In genomic region chrX:7714135-7714899, GRCm38 (mm10) we compare ENCODE assay signal across 7 mouse cellular contexts. TPM values are rescaled to one million over a fixed set of nuclear protein-coding genes. Genes with fewer than 3 reads are reported as not detected.
DNase-seq lines count a peak whose midpoint lies in the region; ATAC-seq lines count a peak whose summit lies in the region.
"Not testable (repeated sequence)": the region's sequence is repeated elsewhere in the genome, so short reads cannot be mapped to it uniquely, and the experiment has no call there.

Gene Wdr45 (plus strand): TSS chrX:7714333.

- not testable (repeated sequence) for H3K27ac ChIP-seq in intestine, embryonic 15.5 days
- H3K27ac ChIP-seq in midbrain, embryonic 10.5 days (replicated peaks), result peak within 1 kb of the TSS; percentile 83

- intact Hi-C loops in gastrocnemius, postnatal 36 days (cut with DNase I); left cerebral cortex, postnatal 25 days (cut with DNase I): not testable (repeated sequence)

- not testable (repeated sequence) for H3K9me3 ChIP-seq in intestine, embryonic 15.5 days; midbrain, embryonic 10.5 days (replicated peaks)

- WGBS in intestine, embryonic 15.5 days, result 23% methylated on average over 53 of the region's 60 CpGs
- whole genome bisulfite sequencing in midbrain, embryonic 10.5 days, result 13% methylated on average over 53 of the region's 60 CpGs

- not testable (repeated sequence) for H3K36me3 ChIP-seq in intestine, embryonic 15.5 days; midbrain, embryonic 10.5 days

- H3K4me2 ChIP-seq in intestine, embryonic 15.5 days (replicated peaks), result peak within 1 kb of the TSS; percentile 41

- peak; percentile 93 for DNase-seq in adrenal gland, adult 2 months
- peak; percentile 87 for DNase-seq in embryo, embryonic 11.5 days (ENCODE audit: low read depth, low spot score)
- peak; percentile 84 to 91 for DNase-seq in gastrocnemius, postnatal 36 days
- DNase-seq in left cerebral cortex, postnatal 25 days (ENCODE audit: low spot score in 2 of 2), result peak; percentile 90 to 97
- peak; percentile 89 for DNase-seq in midbrain, embryonic 10.5 days (ENCODE audit: low spot score)
- DNase-seq in right cerebral cortex, postnatal 4 days, result peak; percentile 81

- H3K27me3 ChIP-seq in intestine, embryonic 15.5 days (replicated peaks); midbrain, embryonic 10.5 days (ENCODE audit: low read depth, poor library complexity, severe bottlenecking): not testable (repeated sequence)

- peak; percentile 98 for ATAC-seq in intestine, embryonic 15.5 days

- H3K9ac ChIP-seq in intestine, embryonic 15.5 days, result 0 out of 2 replicates have a peak within 1 kb of the TSS, but pooled peaks have one; percentile 20

- peak within 1 kb of the TSS; percentile 30 for H3K4me3 ChIP-seq in intestine, embryonic 15.5 days (replicated peaks)
- peak within 1 kb of the TSS; percentile 52 for H3K4me3 ChIP-seq in midbrain, embryonic 10.5 days

- H3K4me1 ChIP-seq in intestine, embryonic 15.5 days (replicated peaks); midbrain, embryonic 10.5 days: not testable (repeated sequence)

RNA-seq across cellular contexts. Expression of gene Wdr45, which starts in this region (rescaled TPM):
- 10 to 100 TPM; 63.7 to 68.0 TPM for total RNA-seq in adrenal gland, adult 2 months (2021)
- polyA plus RNA-seq in adrenal gland, adult 2 months (2012; rRNA removed), result 51.1 and 51.5 TPM in 2 replicates
- 10 to 100 TPM; 27.2 to 32.0 TPM for total RNA-seq in gastrocnemius, postnatal 36 days (2021)
- 25.0 and 27.5 TPM in 2 replicates for polyA plus RNA-seq in intestine, embryonic 15.5 days (2015; fragmentation: Nextera tagmentation; extraction: Ambion mirVana)
- total RNA-seq in left cerebral cortex, postnatal 25 days (2021), result 10 to 100 TPM; 57.6 to 61.6 TPM
- 16.7 and 23.2 TPM in 2 replicates for polyA plus RNA-seq in midbrain, embryonic 10.5 days (2016; fragmentation: Nextera tagmentation; extraction: Ambion mirVana)
